Mouse (Mus musculus): Measurements from ENCODE around the gene Adam19. TPM values are rescaled to one million over a fixed set of nuclear protein-coding genes. Genes with fewer than 3 reads are reported as not detected.
"Not testable (repeated sequence)": the region's sequence is repeated elsewhere in the genome, so short reads cannot be mapped to it uniquely, and the experiment has no call there.

The Adam19 gene
- polyA plus RNA-seq, 1 experiment, result 0.07 TPM

DNA sequence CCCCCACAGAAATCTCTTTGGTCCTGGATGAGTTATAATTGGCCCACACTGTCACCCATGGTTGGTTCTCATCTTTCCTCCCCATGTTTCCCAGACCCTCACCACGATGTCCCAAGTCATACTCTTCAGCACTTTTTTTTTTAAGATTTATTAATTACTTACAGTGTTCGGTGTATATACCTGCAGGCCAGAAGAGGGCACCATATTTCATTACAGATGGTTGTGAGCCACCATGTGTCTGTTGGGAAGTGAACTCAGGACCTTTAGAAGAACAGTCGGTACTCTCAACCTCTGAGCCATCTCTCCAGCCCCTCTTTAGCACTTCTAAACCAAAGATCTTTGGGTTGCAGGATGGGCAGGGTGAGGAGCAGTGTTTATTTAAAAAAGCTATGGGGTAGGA is 24.3 kb upstream of the Adam19 start:
- TF ChIP-seq GATA1 (IDR thresholded peaks at IDR 0.05; ENCODE audit: low read length), result no peak
- TF ChIP-seq TAL1 (IDR thresholded peaks at IDR 0.05; ENCODE audit: low read length), result no peak
- Histone ChIP-seq H3K9me3 (ENCODE audit: control insufficient read depth, low read length) (no peaks in the 10 kb centered on the region), H3K27me3 (ENCODE audit: control insufficient read depth) (no peaks in the 10 kb centered on the region), H3K4me3 (replicated peaks) (no peak overlapping the region), H3K4me1 (ENCODE audit: control insufficient read depth) (no peaks in the 10 kb centered on the region), H3K36me3 (ENCODE audit: control insufficient read depth) (no peaks in the 10 kb centered on the region)

DNA sequence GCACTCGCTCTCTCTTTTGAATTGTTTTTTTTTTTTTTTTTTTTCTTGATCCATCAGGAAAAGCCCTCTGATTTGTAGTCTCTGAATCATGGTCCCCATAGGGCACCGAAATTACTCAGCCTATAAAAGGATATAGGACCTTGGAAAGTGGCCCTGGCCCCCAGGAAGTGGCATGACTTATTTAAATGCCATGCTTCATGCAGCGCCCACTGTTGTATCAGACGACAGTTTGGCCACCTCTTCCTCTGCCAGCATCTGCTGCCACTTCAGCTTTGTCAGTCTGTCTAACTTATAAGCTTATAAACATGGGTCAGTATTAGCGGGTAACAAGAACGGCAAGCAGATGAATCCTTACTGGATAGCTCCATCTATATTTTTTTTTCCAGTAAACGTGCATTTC is 22.8 kb upstream of the Adam19 start:
- TF ChIP-seq TAL1 (IDR thresholded peaks at IDR 0.05; ENCODE audit: low read length) (no peak), GATA1 (IDR thresholded peaks at IDR 0.05; ENCODE audit: low read length) (no peak)
- H3K4me1 ChIP-seq (ENCODE audit: control insufficient read depth), result no peaks in the 10 kb centered on the region

DNA sequence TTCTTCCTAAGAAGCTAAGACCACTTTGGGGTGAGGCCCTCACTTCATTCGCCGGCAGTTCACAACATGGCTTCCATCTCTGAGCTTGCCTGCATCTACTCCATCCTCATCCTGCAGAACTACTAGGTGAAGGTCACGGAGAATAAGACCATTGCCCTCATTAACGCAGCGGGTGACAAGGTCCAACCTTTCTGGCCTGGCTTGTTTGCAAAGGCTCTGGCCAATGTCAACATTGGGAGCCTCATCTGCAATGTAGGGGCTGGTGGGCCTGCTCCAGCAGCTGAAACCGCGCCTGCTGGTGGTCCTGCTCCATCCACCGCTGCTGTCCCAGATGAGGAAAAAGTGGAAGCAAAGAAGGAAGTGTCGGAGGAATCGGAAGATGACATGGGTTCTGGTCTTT is 19.4 kb upstream of the Adam19 start:
- no peaks in the 10 kb centered on the region for H3K9me3 ChIP-seq (ENCODE audit: control insufficient read depth, low read length)
- H3K4me1 ChIP-seq (ENCODE audit: control insufficient read depth), result no peaks in the 10 kb centered on the region
- H3K27me3 ChIP-seq (ENCODE audit: control insufficient read depth), result no peaks in the 10 kb centered on the region
- H3K36me3 ChIP-seq (ENCODE audit: control insufficient read depth), result no peaks in the 10 kb centered on the region
- TF ChIP-seq TAL1 (IDR thresholded peaks at IDR 0.05; ENCODE audit: low read length) (no peak), GATA1 (IDR thresholded peaks at IDR 0.05; ENCODE audit: low read length) (no peak)
- no peak overlapping the region for H3K4me3 ChIP-seq (replicated peaks)

More for the DNA sequence above, 22.8 kb upstream of the Adam19 start:
- no peaks in the 10 kb centered on the region for H3K36me3 ChIP-seq (ENCODE audit: control insufficient read depth)
- no peaks in the 10 kb centered on the region for H3K9me3 ChIP-seq (ENCODE audit: control insufficient read depth, low read length)
- no peak overlapping the region for H3K4me3 ChIP-seq (replicated peaks)
- no peaks in the 10 kb centered on the region for H3K27me3 ChIP-seq (ENCODE audit: control insufficient read depth)

DNA sequence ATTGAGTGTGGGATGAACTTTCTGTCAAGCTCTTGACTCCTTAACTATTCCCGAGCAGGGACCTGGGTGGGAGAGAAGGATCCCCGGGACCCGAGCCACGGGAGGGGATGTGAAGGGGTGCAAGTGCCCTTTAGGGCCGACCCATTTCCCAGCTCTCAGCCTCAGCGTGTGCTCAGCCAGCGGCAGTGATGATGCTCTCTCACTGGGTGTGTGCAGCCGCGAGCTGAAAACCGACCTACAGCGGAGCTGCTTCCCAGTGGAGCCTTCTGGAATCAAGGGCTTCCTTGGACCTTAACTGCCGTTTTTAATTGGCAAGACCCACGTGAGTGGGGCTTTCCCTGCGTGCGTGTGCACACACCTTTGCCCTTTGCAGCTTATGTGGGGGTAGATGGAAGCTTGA is 16.9 kb upstream of the Adam19 start:
- H3K4me3 ChIP-seq (replicated peaks), result no peak overlapping the region
- H3K27me3 ChIP-seq (ENCODE audit: control insufficient read depth), result no peaks in the 10 kb centered on the region
- H3K4me1 ChIP-seq (ENCODE audit: control insufficient read depth), result no peaks in the 10 kb centered on the region
- no peaks in the 10 kb centered on the region for H3K36me3 ChIP-seq (ENCODE audit: control insufficient read depth)
- TF ChIP-seq TAL1 (IDR thresholded peaks at IDR 0.05; ENCODE audit: low read length), result no peak
- TF ChIP-seq GATA1 (IDR thresholded peaks at IDR 0.05; ENCODE audit: low read length), result no peak
- no peaks in the 10 kb centered on the region for H3K9me3 ChIP-seq (ENCODE audit: control insufficient read depth, low read length)

DNA sequence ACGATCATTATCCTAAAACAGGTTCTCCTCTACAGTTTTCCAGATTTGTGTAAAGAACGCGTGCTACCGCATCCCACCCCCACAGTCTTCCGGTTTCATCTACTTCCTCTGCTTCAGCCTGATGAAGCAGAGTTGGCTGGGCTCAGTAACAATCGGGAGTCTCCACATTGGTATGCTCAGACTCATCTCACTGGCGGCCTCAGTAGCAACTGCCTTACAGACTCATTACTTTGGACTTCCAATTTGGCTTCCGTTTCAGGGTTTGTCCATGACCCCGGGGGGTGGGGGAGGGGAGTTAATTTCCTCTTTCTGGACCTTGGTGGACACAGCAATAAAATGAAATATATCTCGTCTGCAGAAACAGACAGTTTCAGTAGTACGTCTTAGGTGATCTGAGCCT is 16.5 kb upstream of the Adam19 start:
- no peaks in the 10 kb centered on the region for H3K27me3 ChIP-seq (ENCODE audit: control insufficient read depth)
- no peaks in the 10 kb centered on the region for H3K36me3 ChIP-seq (ENCODE audit: control insufficient read depth)
- no peaks in the 10 kb centered on the region for H3K9me3 ChIP-seq (ENCODE audit: control insufficient read depth, low read length)
- no peaks in the 10 kb centered on the region for H3K4me1 ChIP-seq (ENCODE audit: control insufficient read depth)
- H3K4me3 ChIP-seq (replicated peaks), result no peak overlapping the region
- TF ChIP-seq GATA1 (IDR thresholded peaks at IDR 0.05; ENCODE audit: low read length), result no peak
- TF ChIP-seq TAL1 (IDR thresholded peaks at IDR 0.05; ENCODE audit: low read length), result no peak

DNA sequence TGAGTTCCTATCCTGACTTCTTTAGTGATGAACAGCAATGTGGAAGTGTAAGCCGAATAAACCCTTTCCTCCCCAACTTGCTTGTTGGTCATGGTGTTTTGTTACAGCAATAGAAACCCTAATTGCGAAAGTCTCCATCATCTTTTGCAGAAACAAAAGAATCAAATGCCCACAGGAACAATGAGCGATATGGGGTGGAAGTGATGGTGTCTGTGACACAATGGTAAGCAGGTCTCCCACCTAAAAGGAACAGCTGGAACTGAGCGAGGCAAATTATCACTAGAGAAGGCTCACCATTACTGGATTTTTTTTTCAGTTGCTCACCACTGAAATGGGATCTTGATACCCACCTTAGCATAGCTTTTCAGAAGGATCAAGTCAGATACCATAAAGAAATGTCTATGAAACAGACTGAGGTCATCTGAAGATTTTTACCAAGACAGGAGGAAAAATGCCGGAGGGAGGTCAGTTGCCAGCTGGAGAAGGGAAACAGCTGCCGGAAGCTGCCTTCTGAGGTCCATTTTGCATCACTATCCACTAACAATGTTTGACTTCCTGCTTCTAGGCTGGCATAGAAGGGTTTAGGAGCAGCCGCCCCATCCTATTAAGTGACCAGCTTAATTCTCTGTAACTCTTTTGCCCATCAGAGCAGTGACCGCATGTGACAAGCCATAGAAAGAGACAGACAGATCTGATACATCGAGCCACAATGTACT is 14.8 kb upstream of the Adam19 start:
- TF ChIP-seq GATA1 (IDR thresholded peaks at IDR 0.05; ENCODE audit: low read length), result no peak
- no peak for TF ChIP-seq TAL1 (IDR thresholded peaks at IDR 0.05; ENCODE audit: low read length)
- Histone ChIP-seq H3K9me3 (ENCODE audit: control insufficient read depth, low read length) (no peaks in the 10 kb centered on the region), H3K27me3 (ENCODE audit: control insufficient read depth) (no peaks in the 10 kb centered on the region), H3K4me3 (replicated peaks) (no peak overlapping the region), H3K36me3 (ENCODE audit: control insufficient read depth) (no peaks in the 10 kb centered on the region), H3K4me1 (ENCODE audit: control insufficient read depth) (no peaks in the 10 kb centered on the region)

DNA sequence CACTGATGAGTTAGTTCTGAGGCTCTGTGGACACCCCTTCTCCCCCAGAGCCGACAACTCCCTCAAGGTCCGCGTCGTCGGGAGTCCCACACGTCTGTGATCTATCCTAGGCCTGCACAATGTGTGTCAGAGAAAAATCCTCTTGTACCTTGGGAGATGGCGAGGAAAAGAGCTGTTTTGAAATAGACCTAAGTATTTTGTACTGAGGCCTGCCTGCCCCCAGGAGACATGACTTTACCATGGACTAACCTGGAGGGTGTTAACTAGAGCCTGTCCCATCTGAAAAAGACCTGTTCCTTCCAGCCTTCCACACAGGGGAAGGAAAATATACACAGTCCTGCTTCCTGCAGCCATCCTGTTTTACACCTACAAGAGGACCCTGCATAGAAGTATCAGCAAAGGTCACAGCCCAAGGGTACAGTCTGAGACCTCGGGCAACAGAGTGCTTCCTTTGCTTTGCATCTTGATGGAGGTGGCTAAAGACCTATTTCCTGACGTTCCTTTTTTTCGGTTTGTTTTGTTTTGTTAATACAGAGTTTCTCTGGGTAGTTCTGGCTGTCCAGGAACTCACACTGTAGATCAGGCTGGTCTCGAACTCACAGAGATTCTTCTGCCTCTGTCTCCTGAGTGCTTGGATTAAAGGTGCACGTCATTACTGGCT is 14.1 kb upstream of the Adam19 start:
- TF ChIP-seq GATA1 (IDR thresholded peaks at IDR 0.05; ENCODE audit: low read length) (no peak), TAL1 (IDR thresholded peaks at IDR 0.05; ENCODE audit: low read length) (no peak)

DNA sequence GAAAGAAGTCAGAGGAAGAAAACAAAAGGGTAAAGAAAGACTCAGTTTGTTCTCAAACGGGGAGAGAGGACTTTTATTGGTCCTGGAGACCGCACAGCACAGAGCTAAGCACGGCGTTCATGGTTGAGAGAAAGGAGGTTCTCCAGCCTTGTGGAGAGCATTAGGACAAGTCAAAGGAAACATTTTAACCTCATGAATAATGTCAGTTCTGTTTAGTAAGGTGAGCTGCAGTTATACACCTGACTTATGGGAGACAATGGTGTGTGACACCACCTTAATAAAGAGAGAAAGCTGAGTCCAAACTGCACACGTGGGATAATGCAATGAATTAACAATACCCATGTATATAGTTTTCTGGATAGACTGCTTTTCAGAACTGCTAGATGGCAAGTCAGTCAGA is 11.0 kb upstream of the Adam19 start:
- Histone ChIP-seq H3K4me3 (replicated peaks) (no peak overlapping the region), H3K27me3 (ENCODE audit: control insufficient read depth) (no peaks in the 10 kb centered on the region)
- TF ChIP-seq GATA1 (IDR thresholded peaks at IDR 0.05; ENCODE audit: low read length) (no peak), TAL1 (IDR thresholded peaks at IDR 0.05; ENCODE audit: low read length) (no peak)

More for the DNA sequence above, 14.1 kb upstream of the Adam19 start:
- Histone ChIP-seq H3K9me3 (ENCODE audit: control insufficient read depth, low read length) (no peaks in the 10 kb centered on the region), H3K36me3 (ENCODE audit: control insufficient read depth) (no peaks in the 10 kb centered on the region), H3K4me3 (replicated peaks) (no peak overlapping the region), H3K4me1 (ENCODE audit: control insufficient read depth) (no peaks in the 10 kb centered on the region), H3K27me3 (ENCODE audit: control insufficient read depth) (no peaks in the 10 kb centered on the region)

DNA sequence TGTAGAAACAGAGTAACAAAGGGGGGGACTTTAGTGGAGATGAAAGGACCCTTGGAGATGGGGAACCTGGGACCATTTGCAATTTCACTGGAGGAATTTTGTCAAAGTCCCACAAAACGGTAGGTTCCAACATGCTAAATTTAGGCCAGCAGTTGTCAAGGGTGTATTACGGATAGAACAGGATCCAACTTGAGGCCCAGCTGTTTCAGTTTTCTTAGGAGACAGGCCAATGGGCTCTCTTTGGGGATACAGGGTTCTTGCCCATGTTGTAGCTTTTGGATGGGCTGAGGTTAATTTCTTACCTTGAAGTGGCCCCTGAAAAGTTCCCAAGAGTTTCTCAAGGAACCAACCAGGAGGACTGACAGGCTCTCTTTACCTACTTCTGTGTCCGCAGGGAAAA is 8.5 kb upstream of the Adam19 start:
- H3K4me3 ChIP-seq (replicated peaks), result no peak overlapping the region
- no peaks in the 10 kb centered on the region for H3K4me1 ChIP-seq (ENCODE audit: control insufficient read depth)
- no peak for TF ChIP-seq TAL1 (IDR thresholded peaks at IDR 0.05; ENCODE audit: low read length)
- TF ChIP-seq GATA1 (IDR thresholded peaks at IDR 0.05; ENCODE audit: low read length), result no peak

More for the DNA sequence above, 11.0 kb upstream of the Adam19 start:
- Histone ChIP-seq H3K4me1 (ENCODE audit: control insufficient read depth) (no peaks in the 10 kb centered on the region), H3K36me3 (ENCODE audit: control insufficient read depth) (no peaks in the 10 kb centered on the region), H3K9me3 (ENCODE audit: control insufficient read depth, low read length) (no peaks in the 10 kb centered on the region)

DNA sequence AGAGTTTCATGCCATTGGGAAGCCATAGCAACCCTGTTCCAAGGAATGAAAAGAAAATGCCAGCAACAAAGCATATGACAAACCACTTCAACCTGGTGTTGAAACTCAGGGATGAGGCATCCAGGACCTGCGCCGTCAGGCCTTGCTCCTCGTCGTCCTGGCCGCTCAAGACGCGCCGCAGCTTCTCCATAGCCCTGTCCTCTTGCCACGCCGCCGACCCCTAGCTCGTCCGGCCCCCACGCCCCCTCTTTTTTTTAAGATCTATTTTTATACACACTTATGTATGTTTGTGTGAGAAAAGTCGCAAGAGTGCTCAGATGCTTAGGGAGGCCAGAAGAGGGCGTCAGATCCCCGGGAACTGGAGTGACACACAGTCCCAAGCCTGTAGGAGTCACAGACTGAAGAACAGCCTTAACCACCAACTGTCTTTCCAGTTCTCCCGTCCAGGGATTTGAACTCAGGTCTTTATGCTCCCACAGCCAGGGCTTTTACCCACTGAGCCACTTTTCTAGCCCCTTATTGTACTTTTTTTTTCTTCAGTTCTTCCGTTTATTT is 3.6 kb upstream of the Adam19 start, which contains the start of gene Gm12166:
Gm12166 (minus strand) TSS at position 217 of the 555 bp plus-strand sequence.
- not testable (repeated sequence) for H3K4me3 ChIP-seq (replicated peaks); H3K4me1 ChIP-seq (ENCODE audit: control insufficient read depth)
- peaks cover 37% of the 10 kb centered on the region for H3K27me3 ChIP-seq (ENCODE audit: control insufficient read depth)

More for the DNA sequence above, 8.5 kb upstream of the Adam19 start:
- no peaks in the 10 kb centered on the region for H3K9me3 ChIP-seq (ENCODE audit: control insufficient read depth, low read length)
- H3K36me3 ChIP-seq (ENCODE audit: control insufficient read depth), result no peaks in the 10 kb centered on the region
- peaks cover under 1% of the 10 kb centered on the region; the same call in 1 of the 2 replicates for H3K27me3 ChIP-seq (ENCODE audit: control insufficient read depth)

DNA sequence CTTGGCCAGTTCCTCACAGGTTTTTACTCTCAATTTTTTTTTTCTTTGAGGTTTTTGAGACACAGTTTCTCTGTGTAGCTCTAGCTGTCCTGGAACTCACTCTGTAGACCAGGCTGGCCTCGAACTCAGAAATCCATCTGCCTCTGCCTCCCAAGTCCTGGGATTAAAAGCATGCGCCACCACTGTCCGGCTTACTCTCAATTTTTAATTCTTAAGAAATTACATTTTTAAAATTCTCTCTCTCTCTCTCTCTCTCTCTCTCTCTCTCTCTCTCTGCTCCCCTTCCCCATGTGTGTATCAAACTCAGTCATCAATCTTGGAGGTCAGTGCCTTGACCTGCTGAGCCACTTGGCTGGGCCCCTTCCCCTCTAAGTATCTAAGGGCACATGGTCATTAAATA is 2.3 kb upstream of the Adam19 start:
- not testable (repeated sequence) for H3K9me3 ChIP-seq (ENCODE audit: control insufficient read depth, low read length); H3K36me3 ChIP-seq (ENCODE audit: control insufficient read depth); H3K4me3 ChIP-seq (replicated peaks); H3K4me1 ChIP-seq (ENCODE audit: control insufficient read depth)
- peaks cover 50% of the 10 kb centered on the region for H3K27me3 ChIP-seq (ENCODE audit: control insufficient read depth)

More for the DNA sequence above, 3.6 kb upstream of the Adam19 start, which contains the start of gene Gm12166:
- not testable (repeated sequence) for H3K9me3 ChIP-seq (ENCODE audit: control insufficient read depth, low read length); H3K36me3 ChIP-seq (ENCODE audit: control insufficient read depth)
